Mouse (Mus musculus) MEL (cell line): ENCODE results near the gene Ebf4. TPM values are rescaled to one million over a fixed set of nuclear protein-coding genes. Genes with fewer than 3 reads are reported as not detected.
A peak's percentile ranks its signal among the peaks of the same experiment; 100 is the strongest.

Experiments used
- DNase-seq: peaks from one replicate; pipeline ENCODE4 v3.0.0; 2011; ENCODE audit warnings: low read depth, low spot score
- H3K27ac ChIP-seq: 2 replicates; pipeline ENCODE4 v1.5.1; 2012; ENCODE audit warnings: low read depth, mild to moderate bottlenecking, control low read depth, low read length, moderate library complexity; ENCODE audit not compliant: control insufficient read depth
- H3K27me3 ChIP-seq, 2 experiments: fragments of 150-350 bp in 1 of 2; sonication (generic) in 1 of 2; 2 replicates each; pipeline ENCODE4 v1.6.1; 2012; ENCODE audit warnings: low read length in 2 of 2, mild to moderate bottlenecking in 2 of 2, improper control_type of control experiment in 1 of 2, moderate library complexity in 1 of 2; ENCODE audit not compliant: insufficient read depth in 2 of 2, control insufficient read depth in 1 of 2
- H3K36me3 ChIP-seq, 2 experiments: 2 replicates each; pipeline ENCODE4 v1.6.1; 2012 to 2014; ENCODE audit warnings: low read length in 2 of 2, improper control_type of control experiment in 1 of 2, inconsistent platforms in 1 of 2, mild to moderate bottlenecking in 1 of 2; ENCODE audit not compliant: insufficient read depth in 2 of 2, control insufficient read depth in 1 of 2
- H3K4me1 ChIP-seq, 2 experiments: fragments of 150-350 bp in 1 of 2; sonication (generic) in 1 of 2; 2 replicates each; pipeline ENCODE4 v1.6.1; 2012; ENCODE audit warnings: low read length in 2 of 2, improper control_type of control experiment in 1 of 2, mild to moderate bottlenecking in 1 of 2; ENCODE audit not compliant: insufficient read depth in 2 of 2, control insufficient read depth in 1 of 2
- H3K4me3 ChIP-seq, 2 experiments: fragments of 150-350 bp in 1 of 2; sonication (generic) in 1 of 2; 2 replicates each; pipeline ENCODE4 v1.5.1; 2012; ENCODE audit warnings: low read depth in 2 of 2, low read length in 2 of 2, mild to moderate bottlenecking in 2 of 2, moderate library complexity in 2 of 2, control low read depth in 1 of 2, improper control_type of control experiment in 1 of 2; ENCODE audit not compliant: control insufficient read depth in 1 of 2, insufficient read depth in 1 of 2
- H3K79me2 ChIP-seq: 2 replicates; pipeline ENCODE4 v1.6.1; 2012; ENCODE audit warnings: mild to moderate bottlenecking, low read length, moderate library complexity; ENCODE audit not compliant: control insufficient read depth, poor library complexity, insufficient read depth
- H3K9ac ChIP-seq: 2 replicates; pipeline ENCODE4 v1.6.1; 2012; ENCODE audit warnings: low read depth, mild to moderate bottlenecking, control low read depth, low read length, moderate library complexity; ENCODE audit not compliant: control insufficient read depth, poor library complexity, severe bottlenecking
- H3K9me3 ChIP-seq: fragments of 150-350 bp; sonication (generic); replicated peaks from 2 replicates; pipeline ENCODE4 v1.6.1; 2012; ENCODE audit warnings: mild to moderate bottlenecking, low read length, improper control_type of control experiment, moderate library complexity; ENCODE audit not compliant: insufficient read depth
- BHLHE40 ChIP-seq: IDR thresholded peaks from 2 replicates; pipeline ENCODE4 v1.6.1; 2012; ENCODE audit warnings: low read depth, mild to moderate bottlenecking, inconsistent platforms, low read length, improper control_type of control experiment, borderline replicate concordance
- EP300 ChIP-seq, 2 experiments: IDR thresholded peaks; 2 replicates each; pipeline ENCODE4 v1.6.1; 2011; ENCODE audit warnings: improper control_type of control experiment in 2 of 2, low read length in 2 of 2, low read depth in 1 of 2, mild to moderate bottlenecking in 1 of 2
- ETS1 ChIP-seq: IDR thresholded peaks from 2 replicates; pipeline ENCODE4 v1.6.1; 2012; ENCODE audit warnings: low read depth, mild to moderate bottlenecking, inconsistent platforms, low read length, improper control_type of control experiment, moderate library complexity
- GATA1 ChIP-seq: IDR thresholded peaks from 2 replicates; pipeline ENCODE4 v1.6.1; 2011; ENCODE audit warnings: low read depth, low read length, improper control_type of control experiment
- MAFK ChIP-seq: IDR thresholded peaks from 2 replicates; pipeline ENCODE4 v1.6.1; 2011; ENCODE audit warnings: low read depth, mild to moderate bottlenecking, low read length, improper control_type of control experiment, borderline replicate concordance
- MAX ChIP-seq: IDR thresholded peaks from 2 replicates; pipeline ENCODE4 v1.6.1; 2011; ENCODE audit warnings: low read length, improper control_type of control experiment
- MXI1 ChIP-seq: IDR thresholded peaks from 2 replicates; pipeline ENCODE4 v1.6.1; 2011; ENCODE audit warnings: mild to moderate bottlenecking, low read depth, low read length, improper control_type of control experiment
- POLR2A ChIP-seq, 2 experiments: IDR thresholded peaks; 2 replicates each; pipeline ENCODE4 v1.6.1; 2011 to 2012; ENCODE audit warnings: low read length in 2 of 2, mild to moderate bottlenecking in 2 of 2, control low read depth in 1 of 2, improper control_type of control experiment in 1 of 2, low read depth in 1 of 2, moderate library complexity in 1 of 2; ENCODE audit not compliant: control insufficient read depth in 1 of 2, insufficient read depth in 1 of 2, poor library complexity in 1 of 2
- SMC3 ChIP-seq: IDR thresholded peaks from 2 replicates; pipeline ENCODE4 v1.6.1; 2011; ENCODE audit warnings: low read depth, low read length, improper control_type of control experiment
- TCF12 ChIP-seq: IDR thresholded peaks from 2 replicates; pipeline ENCODE4 v1.6.1; 2014; ENCODE audit warnings: low read depth, mild to moderate bottlenecking, inconsistent platforms, low read length, improper control_type of control experiment, moderate library complexity
- UBTF ChIP-seq: IDR thresholded peaks from 2 replicates; pipeline ENCODE4 v1.6.1; 2012; ENCODE audit warnings: low read depth, mild to moderate bottlenecking, inconsistent platforms, low read length, improper control_type of control experiment, moderate library complexity, borderline replicate concordance; ENCODE audit not compliant: insufficient read depth
- USF1 ChIP-seq: IDR thresholded peaks from 2 replicates; pipeline ENCODE4 v1.6.1; 2014; ENCODE audit warnings: low read depth, mild to moderate bottlenecking, inconsistent platforms, low read length, improper control_type of control experiment, moderate library complexity
- ZC3H11A ChIP-seq: IDR thresholded peaks from 2 replicates; pipeline ENCODE4 v1.6.1; 2012; ENCODE audit warnings: low read depth, mild to moderate bottlenecking, inconsistent platforms, low read length, improper control_type of control experiment
- ZMIZ1 ChIP-seq: IDR thresholded peaks from 2 replicates; pipeline ENCODE4 v1.6.1; 2012; ENCODE audit warnings: low read depth, mild to moderate bottlenecking, inconsistent platforms, low read length, improper control_type of control experiment, moderate library complexity
- polyA plus RNA-seq, 2 experiments: library from polyadenylated mRNA; stranded (reverse) in 1 of 2; unstranded in 1 of 2; fragments of >175 nt in 1 of 2; fragments of >200 nt in 1 of 2; gene quantifications; 2 replicates each; pipeline versions ENCODE4 v1.2.1 to v1.2.4; 2012; ENCODE audit warnings: low replicate concordance in 2 of 2, low read depth in 1 of 2; ENCODE audit not compliant: insufficient read length in 2 of 2, insufficient read depth in 1 of 2, missing spikeins in 1 of 2
- total RNA-seq: library from RNA; depleted of rRNA; stranded (reverse); fragments of 300-350 nt; gene quantifications from 2 replicates; pipeline ENCODE4 v1.2.3, GENCODE M21; 2012

The Ebf4 gene
- total and polyA plus RNA-seq, 3 experiments, result 0.12 to 0.72 TPM; not detected in 1

- DNase-seq, result peak; percentile 67
- 0 out of 4 replicates have a peak, but pooled peaks cover 0 to 2% of the 10 kb centered on the region in 2 experiments for H3K27me3 ChIP-seq
- TF ChIP-seq MXI1 (peak; percentile 84), MAX (peak; percentile 72), POLR2A (IDR thresholded peaks at IDR 0.05; ENCODE audit: control insufficient read depth in 1 of 2, insufficient read depth in 1 of 2, low read depth in 1 of 2, low read length in 2 of 2, poor library complexity in 1 of 2) (0 out of 4 replicates have a peak, but pooled peaks of 1 of the 2 experiments have one; percentile 21), UBTF (no peak), SMC3 (no peak), EP300 (IDR thresholded peaks at IDR 0.05; ENCODE audit: low read depth in 1 of 2, low read length in 2 of 2) (no peak), ZMIZ1 (no peak), BHLHE40 (no peak), USF1 (peak; percentile 38; the same call in 1 of the 2 replicates), TCF12 (no peak), MAFK (peak; percentile 66)
- H3K27ac ChIP-seq, result 0 out of 2 replicates have a peak within 1 kb of the TSS, but pooled peaks have one; percentile 7
- peak within 1 kb of the TSS; percentile 68 for H3K9ac ChIP-seq
- H3K9me3 ChIP-seq, result no peaks in the 10 kb centered on the region
- no peaks in the 10 kb centered on the region; the same call in 1 of the 2 replicates for H3K79me2 ChIP-seq
- peaks cover 5 to 7% of the 10 kb centered on the region in 2 experiments; a peak in 3 of 4 replicates for H3K4me1 ChIP-seq
- peaks cover 0 to 3% of the 10 kb centered on the region in 2 experiments; a peak in 1 of 4 replicates for H3K36me3 ChIP-seq
- H3K4me3 ChIP-seq, result peak within 1 kb of the TSS; percentile 61 to 64
Measured at GRCm38 (mm10) chr2:130397186-130397985, 102.4 kb downstream of the Ebf4 start, which contains the start of gene Cpxm1. Cpxm1 (minus strand) TSS chr2:130397574.

- Histone ChIP-seq H3K4me1 (peaks cover 5 to 7% of the 10 kb centered on the region in 2 experiments; a peak in 3 of 4 replicates), H3K9me3 (no peaks in the 10 kb centered on the region)
- TF ChIP-seq MAX (peak; percentile 88), EP300 (IDR thresholded peaks at IDR 0.05; ENCODE audit: low read depth in 1 of 2, low read length in 2 of 2) (0 out of 4 replicates have a peak, but pooled peaks of 1 of the 2 experiments have one; percentile 7), GATA1 (0 out of 2 replicates have a peak, but pooled peaks have one; percentile 4), ETS1 (peak; percentile 43; the same call in 1 of the 2 replicates), ZC3H11A (no peak)
- TF ChIP-seq, all 39 proteins: peak for 4
- Histone ChIP-seq H3K9ac (peak overlapping the region; percentile 68), H3K36me3 (peaks cover 0 to 3% of the 10 kb centered on the region in 2 experiments; a peak in 1 of 4 replicates), H3K27me3 (0 out of 4 replicates have a peak, but pooled peaks cover 0 to 2% of the 10 kb centered on the region in 2 experiments), H3K27ac (0 out of 2 replicates have a peak overlapping the region, but pooled peaks have one; percentile 7), H3K4me3 (peak overlapping the region; percentile 40 to 61), H3K79me2 (no peaks in the 10 kb centered on the region; the same call in 1 of the 2 replicates)
- peak; percentile 70 for DNase-seq
Measured at GRCm38 (mm10) chr2:130398091-130398490, 103.1 kb downstream of the Ebf4 start.
